Mouse (Mus musculus) small intestine, adult 2 months (tissue): Measurements from ENCODE around the gene Bin2.

Experiments
- CTCF ChIP-seq: fragments of 200-500 bp; IDR thresholded peaks from 2 replicates; pipeline ENCODE4 v1.5.1; 2012; ENCODE audit warnings: low read depth, mild to moderate bottlenecking, control low read depth, inconsistent platforms, low read length, moderate library complexity, mixed read lengths; ENCODE audit not compliant: insufficient replicate concordance, insufficient read length; ENCODE audit errors: extremely low read depth
- POLR2A ChIP-seq: fragments of 200-500 bp; IDR thresholded peaks from 2 replicates; pipeline ENCODE4 v1.6.1; 2012; ENCODE audit warnings: low read depth, mild to moderate bottlenecking, control low read depth, inconsistent platforms, low read length, moderate library complexity

DNA sequence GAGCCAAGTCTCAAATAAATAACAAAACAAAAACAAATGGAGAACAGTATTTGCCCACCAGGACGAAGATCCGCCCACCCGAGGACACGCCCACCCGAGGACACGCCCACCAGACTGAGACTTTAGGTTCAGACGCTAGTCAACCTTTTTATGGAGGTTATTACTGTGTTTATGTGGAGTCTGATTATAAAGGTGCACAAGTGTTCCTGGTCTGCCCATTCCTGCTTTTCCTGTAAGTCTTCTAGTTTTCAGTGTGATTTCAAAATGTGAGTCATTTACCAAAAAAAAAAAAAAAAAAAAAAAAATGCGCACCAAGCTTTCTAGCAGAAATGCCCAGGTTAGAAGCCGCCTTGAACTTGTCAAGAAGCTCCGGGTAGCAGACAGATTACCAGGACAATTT, 42.1 kb downstream of the Bin2 start:
- no peak for TF ChIP-seq CTCF
- TF ChIP-seq POLR2A: no peak
